Mouse (Mus musculus): Measurements from ENCODE around the gene Pdcl2. TPM values are rescaled to one million over a fixed set of nuclear protein-coding genes. Genes with fewer than 3 reads are reported as not detected.
A peak's percentile ranks its signal among the peaks of the same experiment; 100 is the strongest.

The Pdcl2 gene
- polyA plus RNA-seq, 1 experiment from 2014 or later: not detected

DNA sequence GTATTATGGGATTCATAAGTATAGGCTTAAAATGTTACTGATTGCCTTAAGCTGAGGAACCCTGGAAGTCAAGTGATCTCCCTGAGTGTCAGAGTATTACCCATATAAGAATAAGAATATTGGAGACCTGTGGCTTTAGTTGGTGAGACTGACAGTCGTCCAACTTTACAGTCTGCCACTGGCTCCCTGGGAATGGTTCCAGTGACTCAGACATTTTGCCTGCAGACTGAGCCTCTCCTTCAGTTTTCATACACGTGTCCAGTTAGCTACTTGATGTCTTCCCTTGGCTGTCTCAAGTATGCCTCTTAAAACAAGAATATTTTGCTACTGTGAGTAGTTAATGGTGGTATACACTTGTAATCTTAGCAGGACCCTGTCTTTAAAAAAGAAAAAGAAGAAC, 22.8 kb downstream of the Pdcl2 start:
- 78% methylated on average over 2 of the region's 2 CpGs for WGBS
- Histone ChIP-seq H3K9me3 (ENCODE audit: control insufficient read depth, low read length) (no peaks in the 10 kb centered on the region), H3K27ac (replicated peaks; ENCODE audit: low read depth, low read length) (no peak overlapping the region), H3K4me3 (ENCODE audit: low read depth, low read length) (no peak overlapping the region), H3K9ac (ENCODE audit: low read length) (no peak overlapping the region), H3K4me2 (ENCODE audit: low read depth, severe bottlenecking) (no peak overlapping the region), H3K27me3 (ENCODE audit: control insufficient read depth, insufficient read depth, low read length) (no peaks in the 10 kb centered on the region), H3K36me3 (ENCODE audit: control insufficient read depth, insufficient read depth, low read length) (no peaks in the 10 kb centered on the region), H3K4me1 (ENCODE audit: control insufficient read depth, insufficient read depth, low read length) (no peaks in the 10 kb centered on the region)
- DNase-seq (ENCODE audit: low spot score): no peak
- no peak for ATAC-seq (ENCODE audit: insufficient number of reproducible peaks, low FRiP score, low TSS enrichment, low read depth)

DNA sequence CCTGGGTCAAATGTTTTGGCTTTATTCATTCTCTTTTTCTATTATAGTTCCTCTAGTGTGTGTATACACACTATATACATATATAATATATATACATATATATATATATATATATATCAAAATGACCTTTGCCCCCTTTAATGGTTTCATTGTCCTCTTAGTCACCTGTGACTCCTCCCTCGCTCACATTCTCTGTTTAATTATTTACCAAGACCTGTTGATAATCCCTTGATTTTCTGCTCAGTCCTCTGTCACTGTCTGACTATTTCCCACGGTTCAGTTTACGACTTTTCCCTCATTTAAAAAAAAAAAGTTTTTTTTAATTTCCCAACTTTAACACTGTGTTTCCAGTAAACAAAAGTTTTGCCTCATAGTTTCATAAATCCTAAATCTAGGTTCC, 24.7 kb downstream of the Pdcl2 start:
- H3K27ac ChIP-seq (replicated peaks; ENCODE audit: low read depth, low read length): no peak overlapping the region
- H3K4me3 ChIP-seq (ENCODE audit: low read depth, low read length): no peak overlapping the region
- no peaks in the 10 kb centered on the region for H3K9me3 ChIP-seq (ENCODE audit: control insufficient read depth, low read length)
- no peaks in the 10 kb centered on the region for H3K36me3 ChIP-seq (ENCODE audit: control insufficient read depth, insufficient read depth, low read length)
- no peak overlapping the region for H3K9ac ChIP-seq (ENCODE audit: low read length)
- H3K4me1 ChIP-seq (ENCODE audit: control insufficient read depth, insufficient read depth, low read length): no peaks in the 10 kb centered on the region
- 70% methylated on average over 3 of the region's 3 CpGs for WGBS
- no peak overlapping the region for H3K4me2 ChIP-seq (ENCODE audit: low read depth, severe bottlenecking)
- ATAC-seq (ENCODE audit: insufficient number of reproducible peaks, low FRiP score, low TSS enrichment, low read depth) (no peak), DNase-seq (ENCODE audit: low spot score) (no peak)
- no peaks in the 10 kb centered on the region for H3K27me3 ChIP-seq (ENCODE audit: control insufficient read depth, insufficient read depth, low read length)

DNA sequence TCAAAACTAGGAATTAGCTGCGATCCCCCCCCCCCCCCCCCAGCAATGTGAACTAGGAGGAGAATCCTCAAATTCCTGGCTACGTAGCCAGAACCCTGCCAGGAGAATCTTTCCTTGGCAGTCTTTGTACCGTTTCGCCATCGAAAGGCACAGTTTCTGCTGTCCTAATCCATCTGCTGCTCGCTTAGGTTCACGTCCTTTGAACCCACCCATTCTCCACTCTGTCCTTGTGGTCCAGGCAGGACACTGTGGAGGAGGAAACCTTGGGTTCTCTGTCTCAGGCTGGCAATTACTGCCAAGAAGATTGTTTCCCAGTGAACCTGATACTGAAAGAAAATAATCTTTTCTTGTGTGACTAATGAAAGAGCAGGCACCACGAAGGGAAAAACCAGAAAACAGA, 25.3 kb downstream of the Pdcl2 start:
- ATAC-seq (ENCODE audit: insufficient number of reproducible peaks, low FRiP score, low TSS enrichment, low read depth) (no peak), DNase-seq (ENCODE audit: low spot score) (no peak)
- H3K27ac ChIP-seq (replicated peaks; ENCODE audit: low read depth, low read length): no peak overlapping the region
- H3K9ac ChIP-seq (ENCODE audit: low read length): no peak overlapping the region
- H3K36me3 ChIP-seq (ENCODE audit: control insufficient read depth, insufficient read depth, low read length): no peaks in the 10 kb centered on the region
- H3K4me2 ChIP-seq (ENCODE audit: low read depth, severe bottlenecking): peak overlapping the region; percentile 85
- H3K27me3 ChIP-seq (ENCODE audit: control insufficient read depth, insufficient read depth, low read length): no peaks in the 10 kb centered on the region
- WGBS: 7% methylated on average over 8 of the region's 8 CpGs
- no peaks in the 10 kb centered on the region for H3K4me1 ChIP-seq (ENCODE audit: control insufficient read depth, insufficient read depth, low read length)
- peak overlapping the region; percentile 93; the same call in 1 of the 2 replicates for H3K4me3 ChIP-seq (ENCODE audit: low read depth, low read length)
- H3K9me3 ChIP-seq (ENCODE audit: control insufficient read depth, low read length): no peaks in the 10 kb centered on the region

DNA sequence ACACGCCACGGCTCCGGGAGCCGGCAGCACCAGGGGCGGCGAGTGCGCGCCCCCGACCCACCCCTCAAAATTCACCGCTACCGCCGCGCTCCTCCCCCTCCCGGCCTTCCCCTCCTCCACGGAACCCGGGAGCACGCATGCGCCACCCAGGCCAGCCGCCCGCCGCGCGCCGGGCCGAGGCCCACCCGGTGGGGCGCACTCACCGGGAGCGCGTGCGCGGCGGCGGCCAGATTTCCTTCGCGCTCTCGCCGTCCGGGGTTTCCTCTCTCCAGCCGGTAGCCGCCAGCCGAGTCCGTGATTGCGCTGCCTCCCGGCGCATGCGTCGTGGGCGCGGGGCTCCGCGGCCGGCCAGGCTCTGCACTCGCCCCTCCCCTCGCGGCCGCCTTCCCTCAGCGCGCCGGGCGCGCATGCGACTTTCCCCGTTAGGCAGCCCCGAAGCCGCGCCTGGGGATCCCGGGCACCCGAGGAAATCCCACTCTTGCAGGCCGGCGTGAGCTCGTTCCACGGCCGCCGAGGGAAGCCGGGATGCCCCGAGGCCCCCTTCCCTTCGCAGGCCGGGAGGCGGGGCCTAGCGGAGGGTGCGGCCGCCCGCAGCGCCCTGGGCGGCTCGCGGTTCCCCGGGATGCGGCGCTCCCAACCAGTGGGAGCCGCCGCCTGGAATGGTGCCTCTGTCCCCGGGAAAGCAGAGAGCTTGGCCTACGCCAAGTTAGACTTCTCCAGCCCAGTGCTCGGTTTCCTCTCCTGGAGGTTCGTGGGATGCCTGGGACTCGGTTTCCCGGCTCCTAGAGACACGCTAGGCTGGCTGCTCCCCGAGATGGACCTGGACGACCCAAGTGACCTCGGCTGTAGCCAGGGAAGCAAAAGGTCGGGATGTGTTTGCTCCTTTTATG, 26.3 kb downstream of the Pdcl2 start, which contains the start of gene Clock:
Gene Clock, minus strand, starts transcription at position 341 of the 890 bp plus-strand sequence.
- H3K27me3 ChIP-seq (ENCODE audit: control insufficient read depth, insufficient read depth, low read length): no peaks in the 10 kb centered on the region
- under 1% methylated on average over 80 of the region's 104 CpGs for WGBS

DNA sequence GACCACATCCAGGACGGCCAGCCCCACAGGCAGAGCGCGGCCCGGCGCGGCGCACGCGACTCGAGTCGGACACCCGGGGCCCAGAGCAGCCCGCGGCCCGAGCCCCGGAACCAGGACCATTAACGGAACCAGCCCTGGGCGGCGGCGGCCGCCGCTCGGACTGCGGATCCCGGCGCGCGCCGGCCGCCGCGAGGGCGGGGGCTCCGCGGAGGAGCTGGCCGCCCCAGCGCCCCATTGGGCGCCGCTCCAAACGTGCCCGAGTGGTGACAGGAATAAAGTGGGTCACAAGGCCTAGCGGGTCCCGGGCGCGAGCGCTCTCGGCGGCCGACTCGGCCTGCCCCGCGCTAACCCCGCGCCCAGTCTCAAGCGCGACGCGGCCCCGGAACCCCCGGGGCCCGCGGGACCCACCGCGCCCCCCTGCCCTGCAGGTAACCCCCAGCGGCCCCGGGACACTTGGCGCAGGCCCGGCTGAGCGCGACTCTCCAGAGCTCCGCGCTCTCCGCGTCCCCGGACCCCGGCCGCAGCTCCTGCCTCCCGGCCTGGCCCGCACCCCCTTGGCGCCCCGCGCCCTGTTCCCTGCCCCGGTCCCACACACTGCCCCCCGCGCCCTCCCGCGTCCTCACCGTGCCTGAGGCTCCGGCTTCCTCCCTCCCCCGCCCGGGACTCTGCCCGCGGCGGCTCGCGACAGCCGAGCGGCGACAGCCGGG, 27.1 kb downstream of the Pdcl2 start:
- under 1% methylated on average over 71 of the region's 100 CpGs for WGBS
- peak; percentile 72 for DNase-seq (ENCODE audit: low spot score)
- Histone ChIP-seq H3K4me3 (ENCODE audit: low read depth, low read length) (peak overlapping the region; percentile 93), H3K27ac (replicated peaks; ENCODE audit: low read depth, low read length) (peak overlapping the region; percentile 95), H3K4me2 (ENCODE audit: low read depth, severe bottlenecking) (peak overlapping the region; percentile 85), H3K9me3 (ENCODE audit: control insufficient read depth, low read length) (no peaks in the 10 kb centered on the region), H3K27me3 (ENCODE audit: control insufficient read depth, insufficient read depth, low read length) (no peaks in the 10 kb centered on the region), H3K4me1 (ENCODE audit: control insufficient read depth, insufficient read depth, low read length) (no peaks in the 10 kb centered on the region), H3K9ac (ENCODE audit: low read length) (peak overlapping the region; percentile 86), H3K36me3 (ENCODE audit: control insufficient read depth, insufficient read depth, low read length) (no peaks in the 10 kb centered on the region)
- ATAC-seq (ENCODE audit: insufficient number of reproducible peaks, low FRiP score, low TSS enrichment, low read depth): peak; percentile 79

More for the DNA sequence above, 26.3 kb downstream of the Pdcl2 start, which contains the start of gene Clock:
- ATAC-seq (ENCODE audit: insufficient number of reproducible peaks, low FRiP score, low TSS enrichment, low read depth) (peak; percentile 89), DNase-seq (ENCODE audit: low spot score) (peak; percentile 89)
- peak within 1 kb of the TSS; percentile 95 for H3K27ac ChIP-seq (replicated peaks; ENCODE audit: low read depth, low read length)
- peak within 1 kb of the TSS; percentile 93 for H3K4me3 ChIP-seq (ENCODE audit: low read depth, low read length)
- H3K9ac ChIP-seq (ENCODE audit: low read length): peak within 1 kb of the TSS; percentile 86
- H3K4me2 ChIP-seq (ENCODE audit: low read depth, severe bottlenecking): peak within 1 kb of the TSS; percentile 85
- no peaks in the 10 kb centered on the region for H3K9me3 ChIP-seq (ENCODE audit: control insufficient read depth, low read length)
- H3K4me1 ChIP-seq (ENCODE audit: control insufficient read depth, insufficient read depth, low read length): no peaks in the 10 kb centered on the region
- no peaks in the 10 kb centered on the region for H3K36me3 ChIP-seq (ENCODE audit: control insufficient read depth, insufficient read depth, low read length)

DNA sequence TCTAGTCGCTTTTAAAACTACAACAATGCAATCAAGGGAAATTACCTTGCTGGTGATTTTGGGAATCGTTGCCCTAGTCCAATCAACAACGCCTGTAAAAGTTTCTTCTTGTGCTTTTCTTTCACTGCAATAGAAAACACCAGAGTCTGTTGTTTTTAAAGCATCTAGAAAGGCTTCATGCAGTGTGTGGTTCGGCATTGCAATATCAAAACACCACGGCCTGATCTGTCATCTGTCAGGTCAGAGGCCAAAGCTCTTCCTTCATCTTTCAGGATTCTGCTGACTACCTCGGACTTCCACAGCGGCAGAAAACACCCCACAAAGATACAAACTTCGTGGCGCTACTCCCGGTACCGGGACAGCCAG, 27.6 kb downstream of the Pdcl2 start:
- WGBS: 6% methylated on average over 11 of the region's 11 CpGs
- DNase-seq (ENCODE audit: low spot score) (no peak), ATAC-seq (ENCODE audit: insufficient number of reproducible peaks, low FRiP score, low TSS enrichment, low read depth) (no peak)
- Histone ChIP-seq H3K4me3 (ENCODE audit: low read depth, low read length) (peak overlapping the region; percentile 93), H3K27me3 (ENCODE audit: control insufficient read depth, insufficient read depth, low read length) (no peaks in the 10 kb centered on the region), H3K36me3 (ENCODE audit: control insufficient read depth, insufficient read depth, low read length) (no peaks in the 10 kb centered on the region), H3K9me3 (ENCODE audit: control insufficient read depth, low read length) (no peaks in the 10 kb centered on the region), H3K27ac (replicated peaks; ENCODE audit: low read depth, low read length) (no peak overlapping the region; the same call in 1 of the 2 replicates), H3K4me1 (ENCODE audit: control insufficient read depth, insufficient read depth, low read length) (no peaks in the 10 kb centered on the region), H3K9ac (ENCODE audit: low read length) (peak overlapping the region; percentile 86), H3K4me2 (ENCODE audit: low read depth, severe bottlenecking) (peak overlapping the region; percentile 85)

DNA sequence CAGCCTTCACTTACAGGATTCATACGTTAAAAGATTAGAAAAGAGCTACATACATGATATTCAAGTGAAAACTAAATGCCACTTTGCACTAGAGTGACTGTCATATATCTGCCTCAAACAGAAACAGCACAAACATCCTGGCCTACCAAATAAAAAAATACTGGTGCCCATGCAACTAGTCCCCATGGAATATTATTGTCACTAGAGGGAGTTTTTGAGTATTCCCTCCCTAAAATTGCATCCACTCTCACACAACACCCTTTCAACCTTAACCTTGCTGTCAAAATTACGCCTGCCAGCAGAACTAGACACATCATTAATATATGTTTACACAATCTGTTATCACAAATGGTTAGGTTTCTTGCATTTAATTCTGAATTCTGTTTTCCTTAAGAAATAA, 28.9 kb downstream of the Pdcl2 start:
- Histone ChIP-seq H3K27me3 (ENCODE audit: control insufficient read depth, insufficient read depth, low read length) (no peaks in the 10 kb centered on the region), H3K27ac (replicated peaks; ENCODE audit: low read depth, low read length) (no peak overlapping the region), H3K4me1 (ENCODE audit: control insufficient read depth, insufficient read depth, low read length) (no peaks in the 10 kb centered on the region), H3K4me2 (ENCODE audit: low read depth, severe bottlenecking) (no peak overlapping the region), H3K36me3 (ENCODE audit: control insufficient read depth, insufficient read depth, low read length) (no peaks in the 10 kb centered on the region), H3K9me3 (ENCODE audit: control insufficient read depth, low read length) (no peaks in the 10 kb centered on the region), H3K9ac (ENCODE audit: low read length) (no peak overlapping the region), H3K4me3 (ENCODE audit: low read depth, low read length) (no peak overlapping the region)
- 89% methylated on average over 2 of the region's 2 CpGs for WGBS
- ATAC-seq (ENCODE audit: insufficient number of reproducible peaks, low FRiP score, low TSS enrichment, low read depth) (no peak), DNase-seq (ENCODE audit: low spot score) (no peak)

DNA sequence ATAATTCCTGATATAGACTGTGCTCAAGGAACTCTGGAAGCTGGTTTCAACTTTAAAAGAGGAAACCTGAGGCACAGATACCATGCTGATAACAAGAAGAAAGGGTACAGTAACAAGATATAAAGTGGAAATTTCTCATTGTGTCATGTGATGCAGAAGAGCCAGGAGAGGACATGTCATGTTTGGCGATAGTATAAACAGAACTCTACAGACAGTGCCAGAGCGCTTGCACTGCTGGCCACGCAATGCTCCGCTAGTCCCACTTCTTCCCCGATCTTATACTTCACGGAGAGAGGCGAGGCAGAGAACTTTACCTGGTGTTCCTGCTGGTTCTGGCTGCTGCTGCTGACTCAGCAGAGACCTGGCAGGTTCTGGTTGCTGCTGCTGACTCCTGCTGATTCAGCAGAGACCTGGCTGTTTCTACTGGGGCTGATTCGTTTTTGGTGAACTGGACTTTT, 41.7 kb downstream of the Pdcl2 start:
- no peaks in the 10 kb centered on the region for H3K36me3 ChIP-seq (ENCODE audit: control insufficient read depth, insufficient read depth, low read length)

More for the DNA sequence above, 41.7 kb downstream of the Pdcl2 start:
- H3K9me3 ChIP-seq (ENCODE audit: control insufficient read depth, low read length): no peaks in the 10 kb centered on the region
- H3K9ac ChIP-seq (ENCODE audit: low read length): no peak overlapping the region
- H3K4me1 ChIP-seq (ENCODE audit: control insufficient read depth, insufficient read depth, low read length): no peaks in the 10 kb centered on the region
- no peak overlapping the region for H3K27ac ChIP-seq (replicated peaks; ENCODE audit: low read depth, low read length)
- 93% methylated on average over 8 of the region's 8 CpGs for WGBS
- DNase-seq (ENCODE audit: low spot score) (no peak), ATAC-seq (ENCODE audit: insufficient number of reproducible peaks, low FRiP score, low TSS enrichment, low read depth) (no peak)
- H3K4me2 ChIP-seq (ENCODE audit: low read depth, severe bottlenecking): no peak overlapping the region
- H3K4me3 ChIP-seq (ENCODE audit: low read depth, low read length): no peak overlapping the region
- H3K27me3 ChIP-seq (ENCODE audit: control insufficient read depth, insufficient read depth, low read length): no peaks in the 10 kb centered on the region
